Mouse (Mus musculus): ENCODE data around the gene Pank3.
"Not testable (repeated sequence)": the region's sequence is repeated elsewhere in the genome, so short reads cannot be mapped to it uniquely, and the experiment has no call there.

Gene Pank3

GRCm38 (mm10) chr11:35782444-35782843 lies 13.2 kb downstream of the Pank3 start:
- DNase-seq = no peak

GRCm38 (mm10) chr11:35783038-35783437 lies 13.8 kb downstream of the Pank3 start:
- no peak for DNase-seq

- no peak for DNase-seq
Observed at GRCm38 (mm10) chr11:35784002-35784401, 14.7 kb downstream of the Pank3 start.

GRCm38 (mm10) chr11:35784537-35784936 lies 15.3 kb downstream of the Pank3 start:
- no peak for DNase-seq

- no peak for DNase-seq
Observed at GRCm38 (mm10) chr11:35788443-35788842, 19.2 kb downstream of the Pank3 start.

GRCm38 (mm10) chr11:35792800-35793199 lies 23.5 kb downstream of the Pank3 start:
- not testable (repeated sequence) for DNase-seq

GRCm38 (mm10) chr11:35797751-35798494 lies 28.6 kb downstream of the Pank3 start:
- DNase-seq = no peak

- peak in 1 of 2 experiments; percentile 5 for DNase-seq
Observed at GRCm38 (mm10) chr11:35798495-35798820, 29.2 kb downstream of the Pank3 start.

GRCm38 (mm10) chr11:35798874-35799273 lies 29.6 kb downstream of the Pank3 start, which contains the start of gene Fbll1:
TSS of gene Fbll1 (minus strand) at chr11:35798884.
- DNase-seq = no peak

GRCm38 (mm10) chr11:35801332-35801731 lies 32.0 kb downstream of the Pank3 start:
- DNase-seq = no peak

GRCm38 (mm10) chr11:35811458-35811857 lies 42.2 kb downstream of the Pank3 start:
- no peak for DNase-seq

GRCm38 (mm10) chr11:35816316-35816715 lies 47.0 kb downstream of the Pank3 start:
- no peak for DNase-seq

- no peak for DNase-seq
Observed at GRCm38 (mm10) chr11:35827714-35828113, 58.4 kb downstream of the Pank3 start.

- DNase-seq = no peak
Observed at GRCm38 (mm10) chr11:35832139-35832538, 62.9 kb downstream of the Pank3 start.

- DNase-seq = no peak
Observed at GRCm38 (mm10) chr11:35833270-35833669, 64.0 kb downstream of the Pank3 start.

- peak; percentile 81 to 90 for DNase-seq
Observed at GRCm38 (mm10) chr11:35834022-35834760, 64.9 kb downstream of the Pank3 start, which contains the start of gene Rars. TSS of gene Rars (minus strand) at chr11:35834506.

- no peak for DNase-seq
Observed at GRCm38 (mm10) chr11:35837156-35838126, 68.2 kb downstream of the Pank3 start.

GRCm38 (mm10) chr11:35838345-35839338 lies 69.4 kb downstream of the Pank3 start:
- DNase-seq = peak; percentile 70 to 74

- no peak for DNase-seq
Observed at GRCm38 (mm10) chr11:35840282-35840681, 71.0 kb downstream of the Pank3 start.

- DNase-seq = not testable (repeated sequence)
Observed at GRCm38 (mm10) chr11:35840806-35841205, 71.5 kb downstream of the Pank3 start.

Data from thymus, adult 18-20 months (tissue).